Mouse (Mus musculus) embryonic facial prominence, embryonic 14.5 days (tissue): Measurements from ENCODE around the gene Patj. TPM values are rescaled to one million over a fixed set of nuclear protein-coding genes. Genes with fewer than 3 reads are reported as not detected.
A peak's percentile ranks its signal among the peaks of the same experiment; 100 is the strongest.
"Not testable (repeated sequence)": the region's sequence is repeated elsewhere in the genome, so short reads cannot be mapped to it uniquely, and the experiment has no call there.

Experiments
- ATAC-seq: fragments of 200-750 bp; cut with Nextera tagmentation; 2 replicates; pipeline ENCODE4 v1.8.0; 2017; ENCODE audit warnings: low read depth, moderate number of reproducible peaks, moderate TSS enrichment
- DNase-seq: peaks from one replicate; pipeline ENCODE4 v3.0.0-alpha.2; 2015; ENCODE audit warnings: low spot score
- H3K27ac ChIP-seq: fragments of 300-500 bp; sonication (generic); replicated peaks from 2 replicates; pipeline ENCODE4 v1.5.1; 2014; ENCODE audit warnings: low read depth, mild to moderate bottlenecking, low read length, moderate library complexity
- H3K27me3 ChIP-seq: fragments of 300-500 bp; sonication (generic); replicated peaks from 2 replicates; pipeline ENCODE4 v1.6.1; 2014; ENCODE audit warnings: low read length; ENCODE audit not compliant: control insufficient read depth, insufficient read depth
- H3K36me3 ChIP-seq: fragments of 300-500 bp; sonication (generic); 2 replicates; pipeline ENCODE4 v1.6.1; 2014; ENCODE audit warnings: low read length, mixed read lengths; ENCODE audit not compliant: control insufficient read depth, insufficient read depth
- H3K4me1 ChIP-seq: fragments of 300-500 bp; sonication (generic); 2 replicates; pipeline ENCODE4 v1.6.1; 2014; ENCODE audit warnings: antibody characterized with exemption, low read length; ENCODE audit not compliant: control insufficient read depth, insufficient read depth
- H3K4me2 ChIP-seq: fragments of 300-500 bp; sonication (generic); 2 replicates; pipeline ENCODE4 v1.6.1; 2014; ENCODE audit warnings: low read depth, mild to moderate bottlenecking, low read length, moderate library complexity, mixed read lengths
- H3K4me3 ChIP-seq: fragments of 300-500 bp; sonication (generic); 2 replicates; pipeline ENCODE4 v1.5.1; 2014; ENCODE audit warnings: low read depth, mild to moderate bottlenecking, low read length
- H3K9ac ChIP-seq: fragments of 300-500 bp; sonication (generic); 2 replicates; pipeline ENCODE4 v1.6.1; 2014; ENCODE audit warnings: low read depth, mild to moderate bottlenecking, low read length, moderate library complexity, mixed read lengths
- H3K9me3 ChIP-seq: fragments of 300-500 bp; sonication (generic); 2 replicates; pipeline ENCODE4 v1.6.1; 2016; ENCODE audit warnings: low read length; ENCODE audit not compliant: control insufficient read depth
- WGBS: fragments of 180-500 bp; shearing (Covaris S2); extraction: QIAGEN DNeasy Blood & Tissue Kit; methylation state at CpG from one replicate; pipeline ENCODE4 v1.1.7; 2014; 5-methylcytosine and 5-hydroxymethylcytosine counted together
- polyA plus RNA-seq: library from polyadenylated mRNA; unstranded; fragments of >200 nt; fragmentation: Nextera tagmentation; extraction: Ambion mirVana; gene quantifications from 2 replicates; pipeline ENCODE4 v1.2.1, GENCODE M21; 2014

The Patj gene
- polyA plus RNA-seq, 1 experiment from 2014 or later = 12.3 TPM

DNA sequence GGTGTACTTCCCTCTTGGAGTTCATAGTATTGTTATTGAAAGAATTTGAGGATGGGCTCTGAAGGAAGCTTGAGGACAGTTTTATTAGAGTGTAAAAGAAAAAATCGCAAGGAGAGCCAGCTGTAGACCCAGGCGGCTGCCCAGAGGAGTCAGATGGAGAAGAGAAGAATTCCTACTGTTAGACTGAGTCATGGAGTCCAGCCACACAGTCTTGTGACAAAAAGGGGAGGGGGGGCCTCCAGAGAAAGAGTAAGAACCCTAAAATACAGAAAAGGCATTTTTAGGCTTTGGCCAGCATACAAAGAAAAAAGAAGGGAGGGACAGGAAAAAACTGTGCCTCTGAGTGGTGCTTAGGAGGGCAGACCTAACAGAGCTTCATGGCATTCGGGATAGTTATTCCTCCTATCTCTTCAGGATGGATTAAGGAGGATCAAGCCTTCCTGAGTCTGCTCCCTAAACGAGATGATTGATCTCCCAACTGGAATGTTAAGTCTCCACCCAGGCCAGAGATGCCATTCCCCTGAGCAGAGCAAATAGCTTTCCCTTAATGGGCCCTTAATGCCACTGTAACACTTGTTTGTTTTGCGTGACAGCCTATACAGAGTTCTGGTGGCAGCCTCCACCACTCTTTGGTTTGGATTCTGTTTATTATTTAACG is 5.5 kb downstream of the Patj start:
- no peak overlapping the region for H3K9ac ChIP-seq
- H3K27ac ChIP-seq = no peak overlapping the region
- 49% methylated on average over 6 of the region's 6 CpGs for WGBS
- DNase-seq = peak; percentile 57
- no peak overlapping the region for H3K4me3 ChIP-seq
- no peaks in the 10 kb centered on the region for H3K27me3 ChIP-seq
- ATAC-seq = peak; percentile 67; the same call in 1 of the 2 replicates
- no peaks in the 10 kb centered on the region for H3K36me3 ChIP-seq
- no peaks in the 10 kb centered on the region for H3K4me1 ChIP-seq
- H3K4me2 ChIP-seq = no peak overlapping the region
- no peaks in the 10 kb centered on the region for H3K9me3 ChIP-seq

DNA sequence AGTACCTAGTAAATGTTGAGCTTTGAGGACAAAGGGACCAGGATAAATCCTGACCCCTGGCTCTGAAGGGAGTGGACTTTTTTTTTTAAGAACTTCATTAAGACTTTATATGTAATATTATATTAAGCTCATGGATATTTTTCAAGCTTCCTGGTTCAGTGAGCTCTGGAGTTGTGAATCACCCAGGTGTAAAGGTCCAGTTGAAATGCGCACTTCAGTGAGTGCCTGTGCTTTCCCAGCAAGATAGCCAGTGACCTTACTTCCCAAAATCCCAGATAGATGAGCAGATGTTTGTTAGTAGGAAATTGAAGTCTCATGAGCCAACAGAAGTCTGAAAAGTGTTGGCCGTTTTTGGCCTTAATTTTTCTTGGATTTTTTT is 6.0 kb downstream of the Patj start:
- H3K27ac ChIP-seq = no peak overlapping the region
- H3K27me3 ChIP-seq = no peaks in the 10 kb centered on the region
- ATAC-seq = no peak
- H3K9ac ChIP-seq = no peak overlapping the region
- H3K36me3 ChIP-seq = no peaks in the 10 kb centered on the region
- no peaks in the 10 kb centered on the region for H3K9me3 ChIP-seq
- no peak overlapping the region for H3K4me3 ChIP-seq
- WGBS = 63% methylated on average over 2 of the region's 2 CpGs
- no peaks in the 10 kb centered on the region for H3K4me1 ChIP-seq
- DNase-seq = no peak
- H3K4me2 ChIP-seq = no peak overlapping the region

DNA sequence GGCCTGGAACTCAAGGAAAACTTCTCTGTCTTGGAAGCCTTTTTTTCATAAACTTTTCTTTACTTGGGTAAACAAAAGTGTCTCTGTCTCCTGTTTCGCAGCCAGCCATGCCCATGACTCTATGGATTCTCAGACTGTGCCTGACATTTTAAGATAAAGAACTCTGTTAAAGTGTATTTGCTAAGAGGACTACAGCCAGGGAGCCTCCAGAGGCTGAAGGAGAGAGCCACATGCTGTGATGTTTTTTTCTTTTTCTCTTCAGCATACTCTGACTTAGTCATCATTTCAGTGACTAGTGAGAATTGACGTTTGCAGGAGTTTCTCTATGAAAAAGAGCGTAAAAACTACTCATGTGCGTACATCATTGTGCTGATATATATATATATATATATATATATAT is 7.9 kb downstream of the Patj start:
- H3K4me1 ChIP-seq = no peaks in the 10 kb centered on the region

DNA sequence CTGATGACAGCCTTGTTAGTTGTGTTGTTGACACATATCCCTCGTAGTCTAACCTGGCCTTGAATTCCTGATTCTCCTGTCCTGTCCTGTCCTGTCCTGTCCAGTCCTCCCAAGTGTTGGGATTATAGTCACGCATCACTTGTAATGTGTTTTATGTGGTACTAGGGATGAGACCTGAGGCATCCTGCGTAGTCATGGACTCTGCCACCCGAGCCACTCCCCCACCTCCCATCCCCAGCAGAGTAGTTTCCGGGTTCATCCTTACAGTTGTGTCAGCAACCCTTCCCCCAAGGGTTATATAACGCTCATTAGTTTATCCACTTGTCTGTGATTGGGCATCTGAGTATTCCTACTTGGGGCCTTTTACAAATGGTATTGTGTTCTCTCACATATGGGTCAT is 8.8 kb downstream of the Patj start:
- no peak overlapping the region for H3K27ac ChIP-seq
- no peak overlapping the region for H3K4me2 ChIP-seq
- 87% methylated on average over 6 of the region's 6 CpGs for WGBS
- no peak overlapping the region for H3K4me3 ChIP-seq
- ATAC-seq (no peak), DNase-seq (no peak)
- no peaks in the 10 kb centered on the region for H3K4me1 ChIP-seq
- H3K27me3 ChIP-seq = no peaks in the 10 kb centered on the region
- no peaks in the 10 kb centered on the region for H3K9me3 ChIP-seq
- no peak overlapping the region for H3K9ac ChIP-seq
- H3K36me3 ChIP-seq = peaks cover 5% of the 10 kb centered on the region; the same call in 1 of the 2 replicates

More for the DNA sequence above, 7.9 kb downstream of the Patj start:
- no peaks in the 10 kb centered on the region for H3K27me3 ChIP-seq
- DNase-seq = no peak
- no peak for ATAC-seq
- H3K9me3 ChIP-seq = no peaks in the 10 kb centered on the region
- no peaks in the 10 kb centered on the region; the same call in 1 of the 2 replicates for H3K36me3 ChIP-seq
- H3K4me2 ChIP-seq = no peak overlapping the region
- H3K27ac ChIP-seq = no peak overlapping the region
- WGBS = 76% methylated on average over 4 of the region's 4 CpGs
- no peak overlapping the region for H3K9ac ChIP-seq
- H3K4me3 ChIP-seq = no peak overlapping the region

DNA sequence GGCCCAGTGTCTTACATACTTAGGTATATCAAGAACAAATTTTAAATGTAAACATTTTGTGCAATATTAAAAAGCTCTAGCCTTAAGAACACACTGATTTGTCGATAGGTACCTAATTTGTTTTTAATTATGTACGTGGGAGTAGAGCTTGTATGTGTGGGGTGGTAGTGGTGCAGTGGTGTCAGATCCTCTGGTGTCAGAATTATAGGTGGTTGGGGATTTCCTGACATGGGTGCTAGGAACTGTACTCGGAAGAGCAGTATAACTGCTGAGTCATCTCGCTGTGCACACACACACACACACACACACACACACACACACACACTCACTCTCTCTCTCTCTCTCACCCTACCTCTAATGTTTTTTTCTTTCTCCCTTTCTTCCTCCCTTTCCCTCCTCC is 12.9 kb downstream of the Patj start:
- Histone ChIP-seq H3K36me3 (peaks cover 17% of the 10 kb centered on the region), H3K9me3 (no peaks in the 10 kb centered on the region), H3K27me3 (no peaks in the 10 kb centered on the region), H3K27ac (no peak overlapping the region), H3K9ac (no peak overlapping the region), H3K4me3 (no peak overlapping the region), H3K4me2 (no peak overlapping the region), H3K4me1 (no peaks in the 10 kb centered on the region)
- ATAC-seq = no peak
- 87% methylated on average over 4 of the region's 4 CpGs for WGBS
- DNase-seq = no peak

DNA sequence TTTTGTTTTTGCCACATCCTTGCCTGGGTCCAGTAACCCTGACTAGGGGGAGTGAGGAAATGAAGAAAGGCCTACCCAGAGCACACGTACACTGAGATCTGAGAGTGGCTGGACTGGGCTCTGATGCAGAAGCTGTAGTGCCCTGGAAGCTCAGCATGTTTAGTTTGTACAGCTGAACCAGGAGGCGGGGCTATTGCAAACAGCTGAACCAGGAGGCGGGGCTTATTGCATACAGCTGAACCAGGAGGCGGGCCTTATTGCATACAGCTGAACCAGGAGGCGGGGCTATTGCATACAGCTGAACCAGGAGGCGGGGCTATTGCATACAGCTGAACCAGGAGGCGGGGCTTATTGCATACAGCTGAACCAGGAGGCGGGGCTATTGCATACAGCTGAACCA is 19.6 kb downstream of the Patj start:
- not testable (repeated sequence) for H3K27me3 ChIP-seq, H3K27ac ChIP-seq, DNase-seq, H3K9ac ChIP-seq, H3K4me2 ChIP-seq, H3K9me3 ChIP-seq, H3K4me3 ChIP-seq, ATAC-seq, H3K4me1 ChIP-seq
- H3K36me3 ChIP-seq = peaks cover 22% of the 10 kb centered on the region; the same call in 1 of the 2 replicates
- WGBS = 96% methylated on average over 8 of the region's 8 CpGs

DNA sequence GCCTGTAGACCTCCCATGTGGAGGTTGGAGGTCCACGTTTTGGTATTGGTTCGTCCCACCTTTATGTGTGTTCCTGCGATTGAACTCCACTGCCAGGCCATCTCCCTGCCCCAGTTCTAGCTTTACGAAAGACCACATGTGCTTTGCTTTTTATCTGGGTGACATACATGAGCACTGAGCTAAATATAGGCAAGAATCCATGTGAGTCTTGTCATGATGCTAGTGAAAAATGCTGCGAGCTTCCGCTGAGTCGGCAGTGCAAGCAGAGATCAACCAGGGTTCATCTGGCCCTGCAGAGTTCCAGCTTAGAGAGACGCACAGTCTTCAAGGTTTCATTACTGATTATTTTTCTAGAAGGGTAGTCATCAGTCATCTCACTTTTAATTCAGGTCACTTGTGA is 32.8 kb downstream of the Patj start:
- Histone ChIP-seq H3K4me2 (no peak overlapping the region), H3K9me3 (no peaks in the 10 kb centered on the region), H3K9ac (no peak overlapping the region), H3K4me3 (no peak overlapping the region), H3K36me3 (peaks cover 22% of the 10 kb centered on the region), H3K27ac (no peak overlapping the region), H3K4me1 (no peaks in the 10 kb centered on the region), H3K27me3 (no peaks in the 10 kb centered on the region)
- 76% methylated on average over 8 of the region's 8 CpGs for whole genome bisulfite sequencing
- no peak for ATAC-seq
- no peak for DNase-seq

DNA sequence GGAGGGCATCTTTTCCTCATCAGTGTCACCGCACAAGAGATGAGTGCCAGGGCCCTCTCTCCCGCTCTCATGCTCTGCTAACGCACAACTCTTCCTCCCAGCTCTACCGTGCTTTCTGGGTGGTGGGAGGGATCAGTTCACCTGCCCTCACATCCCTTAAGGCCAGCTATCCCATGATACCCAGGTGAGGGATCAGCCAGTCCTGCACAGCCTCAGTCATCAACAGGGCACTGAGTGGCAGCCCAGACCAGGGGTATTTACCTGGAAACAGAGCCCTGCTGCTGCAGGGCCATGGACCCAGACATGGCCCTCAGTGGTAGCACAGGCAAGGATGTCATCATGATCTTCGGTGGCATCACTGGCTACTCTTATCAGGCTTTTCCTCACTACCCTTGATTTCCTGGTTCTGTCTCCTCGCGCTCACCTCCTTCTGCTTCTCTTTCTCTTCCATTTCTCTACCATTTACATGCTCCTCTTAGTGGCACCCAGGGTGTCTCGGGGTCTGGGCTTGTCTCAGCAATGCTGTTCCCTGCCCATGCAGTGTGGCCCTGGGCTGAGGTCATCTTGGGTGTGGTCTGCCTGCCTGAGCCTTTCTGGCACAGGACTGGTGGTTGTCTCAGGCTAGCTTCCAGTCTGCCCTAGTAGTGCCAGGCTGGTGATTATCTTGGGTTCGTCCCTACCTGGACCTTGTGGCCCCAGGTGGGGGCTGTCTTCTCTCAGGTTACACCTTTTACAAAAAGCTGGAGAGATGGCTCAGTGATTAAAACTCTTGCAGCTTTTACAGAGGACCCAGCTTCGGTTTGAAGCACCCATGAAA is 40.3 kb downstream of the Patj start:
- no peak overlapping the region for H3K4me2 ChIP-seq
- ATAC-seq (no peak), DNase-seq (no peak)
- H3K4me1 ChIP-seq = no peaks in the 10 kb centered on the region
- no peak overlapping the region for H3K9ac ChIP-seq
- WGBS = 83% methylated on average over 10 of the region's 10 CpGs
- no peaks in the 10 kb centered on the region for H3K9me3 ChIP-seq
- H3K36me3 ChIP-seq = peaks cover 16% of the 10 kb centered on the region; the same call in 1 of the 2 replicates
- H3K27me3 ChIP-seq = no peaks in the 10 kb centered on the region
- H3K27ac ChIP-seq = no peak overlapping the region
- H3K4me3 ChIP-seq = no peak overlapping the region
